Mouse (Mus musculus) liver, embryonic 14.5 days (tissue): ENCODE results near the gene Syt5. TPM values are rescaled to one million over a fixed set of nuclear protein-coding genes. Genes with fewer than 3 reads are reported as not detected.
"Not testable (repeated sequence)": the region's sequence is repeated elsewhere in the genome, so short reads cannot be mapped to it uniquely, and the experiment has no call there.

Experiments
- ATAC-seq: fragments of 200-750 bp; cut with Nextera tagmentation; 2 replicates; pipeline ENCODE4 v1.8.0; 2017; ENCODE audit warnings: moderate number of reproducible peaks, mild to moderate bottlenecking, moderate library complexity; ENCODE audit not compliant: insufficient read depth
- DNase-seq, 3 experiments: peaks; one replicate each; pipeline ENCODE4 v3.0.0-alpha.2; 2012 to 2013; ENCODE audit warnings: low read depth in 3 of 3, low spot score in 3 of 3
- H3K27ac ChIP-seq: fragments of 300-500 bp; sonication (generic); 2 replicates; pipeline ENCODE4 v1.5.1; 2014; ENCODE audit warnings: moderate library complexity, mild to moderate bottlenecking, control low read depth, inconsistent platforms
- H3K27me3 ChIP-seq: fragments of 300-500 bp; sonication (generic); 2 replicates; pipeline ENCODE4 v1.6.1; 2014; ENCODE audit warnings: mild to moderate bottlenecking, low read length, moderate library complexity; ENCODE audit not compliant: control insufficient read depth, insufficient read depth
- H3K36me3 ChIP-seq: fragments of 300-500 bp; sonication (generic); replicated peaks from 2 replicates; pipeline ENCODE4 v1.6.1; 2014; ENCODE audit warnings: low read depth; ENCODE audit not compliant: control insufficient read depth, insufficient read depth
- H3K4me1 ChIP-seq, 2 experiments: fragments of 200-500 bp in 1 of 2; fragments of 300-500 bp in 1 of 2; sonication (generic) in 1 of 2; replicated peaks; 2 replicates each; pipeline ENCODE4 v1.6.1; 2012 to 2014; ENCODE audit warnings: antibody characterized with exemption in 1 of 2, inconsistent platforms in 1 of 2, low read length in 1 of 2; ENCODE audit not compliant: control insufficient read depth in 2 of 2, insufficient read depth in 2 of 2
- H3K4me2 ChIP-seq: fragments of 300-500 bp; sonication (generic); 2 replicates; pipeline ENCODE4 v1.6.1; 2014; ENCODE audit warnings: low read depth, mild to moderate bottlenecking, control low read depth, moderate library complexity
- H3K4me3 ChIP-seq, 2 experiments: fragments of 200-500 bp in 1 of 2; fragments of 300-500 bp in 1 of 2; sonication (generic) in 1 of 2; 2 replicates each; pipeline ENCODE4 v1.5.1; 2012 to 2014; ENCODE audit warnings: low read depth in 2 of 2, low read length in 2 of 2, mild to moderate bottlenecking in 2 of 2, control low read depth in 1 of 2, inconsistent platforms in 1 of 2, moderate library complexity in 1 of 2; ENCODE audit not compliant: insufficient read depth in 1 of 2
- H3K9ac ChIP-seq: fragments of 300-500 bp; sonication (generic); replicated peaks from 2 replicates; pipeline ENCODE4 v1.6.1; 2014; ENCODE audit warnings: mild to moderate bottlenecking, control low read depth, moderate library complexity
- H3K9me3 ChIP-seq: fragments of 300-500 bp; sonication (generic); 2 replicates; pipeline ENCODE4 v1.6.1; 2016; ENCODE audit warnings: low read length, mixed read lengths; ENCODE audit not compliant: control insufficient read depth
- CTCF ChIP-seq: IDR thresholded peaks from 2 replicates; pipeline ENCODE4 v1.5.1; 2016; ENCODE audit warnings: antibody characterized with exemption, low read depth, control low read depth
- EP300 ChIP-seq: IDR thresholded peaks from 2 replicates; pipeline ENCODE4 v1.6.1; 2016; ENCODE audit warnings: antibody characterized with exemption, low read depth
- WGBS: fragments of 180-500 bp; shearing (Covaris S2); extraction: QIAGEN DNeasy Blood & Tissue Kit; methylation state at CpG from one replicate; pipeline ENCODE4 v1.1.7; 2014; ENCODE audit not compliant: insufficient replicate concordance; 5-methylcytosine and 5-hydroxymethylcytosine counted together
- polyA plus RNA-seq, 2 experiments: library from polyadenylated mRNA; depleted of rRNA in 1 of 2; stranded (reverse) in 1 of 2; unstranded in 1 of 2; fragments of >200 nt; fragmentation: Nextera tagmentation in 1 of 2; extraction: Ambion mirVana in 1 of 2; gene quantifications; 2 replicates each; pipeline versions ENCODE4 v1.2.1 to v1.2.3; 2012 to 2014

Gene Syt5
- polyA plus RNA-seq, 2 experiments: 0.22 to 0.81 TPM

DNA sequence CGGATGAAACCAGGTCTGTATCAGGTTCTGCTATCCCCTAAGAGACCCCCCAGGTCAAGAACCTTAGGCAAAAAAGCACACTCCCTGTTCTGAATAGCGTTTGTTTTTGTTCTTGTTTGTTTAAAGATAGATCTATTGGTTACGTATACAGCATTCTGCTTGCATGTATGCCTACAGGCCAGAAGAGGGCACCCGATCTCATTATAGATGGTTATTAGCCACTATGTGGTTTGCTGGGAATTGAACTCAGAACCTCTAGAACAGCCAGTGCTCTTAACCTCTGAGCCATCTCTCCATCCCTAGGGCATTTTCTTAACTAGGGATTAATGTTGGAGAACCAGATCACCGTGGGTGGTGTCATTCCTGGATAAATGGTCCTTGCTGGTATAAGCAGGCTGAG, 6.0 kb downstream of the Syt5 start:
- WGBS: 53% methylated on average over 5 of the region's 5 CpGs
- Histone ChIP-seq H3K4me2 (no peak overlapping the region), H3K9ac (no peak overlapping the region), H3K4me1 (0 out of 4 replicates have a peak, but pooled peaks cover 0 to 3% of the 10 kb centered on the region in 2 experiments), H3K27me3 (no peaks in the 10 kb centered on the region; the same call in 1 of the 2 replicates), H3K36me3 (no peaks in the 10 kb centered on the region), H3K4me3 (no peak overlapping the region), H3K9me3 (no peaks in the 10 kb centered on the region), H3K27ac (no peak overlapping the region)
- TF ChIP-seq EP300 (no peak), CTCF (no peak; the same call in 1 of the 2 replicates)
- no peak for DNase-seq
- ATAC-seq: no peak

DNA sequence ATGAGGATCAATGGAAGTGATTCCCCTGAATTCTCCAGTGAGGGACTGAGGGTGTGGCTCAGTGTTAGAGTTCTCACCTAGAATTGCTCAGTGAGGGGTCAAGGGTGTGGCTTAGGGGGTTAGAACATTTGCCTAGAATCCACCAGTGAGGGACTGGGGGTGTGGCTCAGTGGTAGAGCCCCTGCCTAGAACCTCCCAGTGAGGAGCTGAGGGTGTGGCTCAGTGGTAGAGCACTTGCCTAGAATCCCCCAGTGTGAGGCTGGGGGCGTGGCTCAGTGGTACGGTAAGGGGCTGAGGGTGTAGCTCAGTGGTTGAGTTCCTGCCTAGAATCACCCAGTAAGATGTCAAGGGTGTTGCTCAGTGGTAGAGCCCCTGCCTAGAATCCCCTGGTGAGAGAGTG, 8.3 kb downstream of the Syt5 start:
- Histone ChIP-seq H3K27ac (no peak overlapping the region), H3K36me3 (no peaks in the 10 kb centered on the region), H3K27me3 (no peaks in the 10 kb centered on the region), H3K4me2 (no peak overlapping the region), H3K9me3 (no peaks in the 10 kb centered on the region), H3K4me3 (no peak overlapping the region), H3K4me1 (no peaks in the 10 kb centered on the region), H3K9ac (no peak overlapping the region)
- WGBS: 58% methylated on average over 2 of the region's 2 CpGs
- TF ChIP-seq CTCF (no peak), EP300 (no peak)
- no peak for ATAC-seq
- no peak for DNase-seq

DNA sequence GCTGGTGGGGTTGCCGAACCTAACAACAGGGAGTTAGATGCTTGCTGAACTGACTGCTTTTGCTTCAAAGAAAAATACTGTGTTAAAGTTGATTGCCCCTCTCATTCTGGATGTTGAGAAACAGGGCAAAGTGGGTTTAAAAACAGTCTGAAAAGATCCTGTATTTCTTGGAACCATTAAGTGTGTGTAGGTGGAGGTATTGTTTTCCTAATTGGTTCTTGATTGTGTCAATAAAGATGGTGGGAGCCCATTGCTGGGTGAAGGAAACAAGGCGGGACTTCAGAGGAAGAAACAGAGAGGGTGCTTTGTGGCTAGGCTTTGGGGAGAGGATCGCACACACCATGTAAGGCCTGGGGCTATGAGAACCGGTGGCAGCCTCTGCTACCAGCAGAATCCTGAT, 10.2 kb downstream of the Syt5 start:
- Histone ChIP-seq H3K4me1 (no peaks in the 10 kb centered on the region), H3K4me2 (no peak overlapping the region), H3K9me3 (no peaks in the 10 kb centered on the region), H3K9ac (no peak overlapping the region), H3K27me3 (peaks cover 4% of the 10 kb centered on the region), H3K27ac (no peak overlapping the region), H3K4me3 (no peak overlapping the region), H3K36me3 (no peaks in the 10 kb centered on the region)
- TF ChIP-seq EP300: no peak
- TF ChIP-seq CTCF: no peak
- 30% methylated on average over 4 of the region's 4 CpGs for WGBS
- ATAC-seq (no peak), DNase-seq (no peak)

DNA sequence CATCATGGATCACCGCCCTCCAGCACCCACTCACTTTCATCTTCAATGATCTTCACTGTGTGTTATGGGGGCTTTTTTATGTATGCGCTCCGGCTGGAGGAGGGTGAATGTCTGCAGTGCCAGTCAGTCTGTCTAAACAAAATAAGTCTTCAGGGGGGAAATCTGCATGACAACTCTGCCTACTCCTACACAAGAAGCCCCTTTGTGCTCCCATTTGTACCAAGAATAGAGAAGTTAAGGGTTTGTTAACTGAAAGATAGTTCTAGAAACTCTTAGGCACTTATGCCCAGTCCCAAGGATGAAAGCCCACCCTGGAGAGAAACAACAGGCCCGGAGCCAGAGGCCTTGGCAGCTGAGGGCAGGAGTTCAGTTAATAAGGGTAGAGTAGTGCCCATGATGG, 11.0 kb downstream of the Syt5 start:
- H3K27me3 ChIP-seq: peaks cover 8% of the 10 kb centered on the region
- H3K9ac ChIP-seq: no peak overlapping the region
- H3K9me3 ChIP-seq: no peaks in the 10 kb centered on the region
- H3K36me3 ChIP-seq: no peaks in the 10 kb centered on the region
- no peak overlapping the region for H3K4me2 ChIP-seq
- H3K27ac ChIP-seq: no peak overlapping the region
- TF ChIP-seq CTCF (no peak), EP300 (no peak)
- ATAC-seq (no peak), DNase-seq (no peak)
- no peak overlapping the region for H3K4me3 ChIP-seq
- H3K4me1 ChIP-seq: no peaks in the 10 kb centered on the region
- WGBS: 78% methylated on average over 4 of the region's 4 CpGs

DNA sequence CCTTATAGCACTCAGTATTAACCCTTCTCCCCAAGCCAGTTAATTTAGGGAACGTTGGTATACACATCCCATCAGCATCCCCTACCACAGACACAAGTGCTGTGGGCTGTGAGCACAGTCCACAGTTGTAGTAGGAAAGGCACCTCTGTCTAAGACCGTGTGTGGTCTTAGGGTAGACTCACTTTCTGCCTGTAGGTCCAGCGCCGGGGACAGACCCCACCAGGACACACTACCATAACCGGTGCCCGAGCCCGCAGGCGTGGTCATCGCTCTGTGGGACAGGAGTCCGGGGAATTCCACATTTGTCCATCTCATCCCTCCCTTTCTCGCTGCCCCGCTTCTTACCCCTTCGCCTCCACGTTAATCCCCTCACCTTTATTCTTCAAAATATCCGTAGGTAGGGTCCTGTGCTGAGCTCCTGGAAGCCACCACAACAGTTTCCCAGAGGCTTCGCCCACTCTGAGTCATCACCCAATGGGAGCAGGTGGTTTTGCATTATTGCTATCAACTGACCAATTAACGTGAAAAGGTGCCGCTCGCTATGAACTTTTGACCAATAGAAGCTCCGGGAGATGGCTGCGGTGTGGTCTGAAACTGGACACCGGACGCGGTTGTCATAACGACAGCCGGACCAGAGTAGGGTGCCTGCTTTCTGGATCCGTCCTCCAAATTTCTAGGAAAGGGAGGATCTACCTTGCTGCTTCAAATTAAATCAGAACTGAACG, 15.2 kb downstream of the Syt5 start, which contains the start of gene Dnaaf3:
TSS of gene Dnaaf3 (minus strand) at position 449 of the 725 bp plus-strand sequence.
- Histone ChIP-seq H3K36me3 (no peaks in the 10 kb centered on the region), H3K27ac (no peak within 1 kb of the TSS), H3K9me3 (no peaks in the 10 kb centered on the region), H3K4me3 (peak within 1 kb of the TSS; percentile 21 to 30; a peak in 2 of 4 replicates), H3K4me1 (no peaks in the 10 kb centered on the region), H3K9ac (no peak within 1 kb of the TSS), H3K4me2 (peak within 1 kb of the TSS; percentile 25), H3K27me3 (peaks cover 8% of the 10 kb centered on the region)
- 7% methylated on average over 28 of the region's 28 CpGs for WGBS
- ATAC-seq: peak; percentile 80
- TF ChIP-seq EP300: no peak
- no peak for TF ChIP-seq CTCF
- DNase-seq: peak in 1 of 3 experiments; percentile 41

DNA sequence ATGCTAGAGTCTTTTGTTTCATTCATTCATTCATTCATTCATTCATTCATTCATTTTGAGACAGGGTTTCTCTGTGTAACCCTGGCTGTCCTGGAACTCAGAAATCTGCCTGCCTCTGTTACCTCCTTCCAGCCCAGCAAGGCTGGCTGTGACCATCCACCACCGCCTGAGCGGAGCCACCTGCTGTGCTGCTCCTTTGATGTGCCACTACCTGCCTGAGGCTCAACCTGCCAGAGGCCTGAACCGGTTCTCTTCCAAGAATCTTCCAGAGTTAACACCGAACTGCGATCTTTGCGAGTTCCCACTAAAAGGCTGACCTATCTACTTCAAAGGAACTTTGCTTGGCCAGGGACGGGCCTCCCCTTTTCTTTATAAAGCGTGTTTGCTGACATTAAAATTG, 17.2 kb downstream of the Syt5 start:
- not testable (repeated sequence) for H3K4me1 ChIP-seq, H3K9me3 ChIP-seq, H3K27ac ChIP-seq, H3K9ac ChIP-seq, H3K4me3 ChIP-seq, H3K36me3 ChIP-seq, H3K4me2 ChIP-seq, ATAC-seq, H3K27me3 ChIP-seq, DNase-seq
- 37% methylated on average over 6 of the region's 8 CpGs for WGBS
